Mouse (Mus musculus): ENCODE data around the gene Dyrk3.

DNA sequence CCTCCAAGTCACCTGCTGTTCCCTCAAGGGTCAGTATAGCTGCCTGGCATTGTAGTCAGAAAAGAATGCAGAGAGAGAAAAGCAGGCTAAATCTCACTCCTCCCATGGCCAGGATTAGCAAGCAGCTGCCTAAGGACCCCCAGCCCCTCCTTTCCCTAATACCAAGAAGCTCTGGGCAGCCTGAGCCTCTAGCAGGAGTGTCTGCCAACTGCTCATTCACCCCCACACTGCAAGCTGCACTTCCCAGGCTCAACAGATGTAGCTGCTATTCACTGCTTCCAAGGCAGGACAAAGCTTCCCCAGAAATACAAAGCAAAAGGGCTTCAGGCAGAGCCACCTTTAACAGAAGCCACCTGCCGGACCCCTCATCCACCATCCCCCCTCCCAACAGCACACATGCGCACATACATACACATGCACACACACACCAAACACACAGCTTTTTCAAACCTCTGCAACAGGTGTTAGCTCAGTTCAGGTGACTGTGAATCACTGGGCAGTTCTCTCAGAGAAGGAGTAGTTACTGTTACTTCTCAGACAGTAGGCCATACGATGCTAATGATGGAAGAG, 59.3 kb downstream of the Dyrk3 start:
- no peak for TF ChIP-seq CTCF (conservative IDR thresholded peaks at IDR 0.05; ENCODE audit: low read length)
- TF ChIP-seq NANOG (IDR thresholded peaks at IDR 0.05; ENCODE audit: borderline replicate concordance, low read length), result no peak
- TF ChIP-seq POU5F1 (IDR thresholded peaks at IDR 0.05; ENCODE audit: borderline replicate concordance, low read length), result no peak

Measured in E14TG2a.4 (cell line).